9 mouse cellular contexts compared by ENCODE assay signal in genomic region chr9:121299976-121300570, GRCm38 (mm10). TPM values are rescaled to one million over a fixed set of nuclear protein-coding genes. Genes with fewer than 3 reads are reported as not detected.
DNase-seq lines count a peak whose midpoint lies in the region; ATAC-seq and TF ChIP-seq lines count a peak whose summit lies in the region.
"Had no signal": no experiment of that assay in that cellular context is flagged by ENCODE, and none has a peak within 500 bp of the region (broad histone marks: within the 10 kb centered on the region; RNA-seq: fewer than 3 reads in every experiment).

No protein-coding gene starts in this region.

- H3K27ac ChIP-seq in heart, embryonic 11.5 days (ENCODE audit: low read depth, low read length), result no peak overlapping the region
- peak overlapping the region; percentile 67 for H3K27ac ChIP-seq in hindbrain, embryonic 13.5 days

- intact Hi-C loops in heart, postnatal 10 days (cut with DNase I), result loop anchor here (1.0 to 5.0 kb wide), 3 partner anchors 12 to 72 kb away; no protein-coding TSS in a partner anchor

- H3K4me3 ChIP-seq in heart, embryonic 11.5 days (ENCODE audit: low read depth, low read length), result no peak overlapping the region
- H3K4me3 ChIP-seq in hindbrain, embryonic 13.5 days, result peak overlapping the region; percentile 89
- H3K4me3 ChIP-seq in myocyte, result peak overlapping the region; percentile 80

- no peaks in the 10 kb centered on the region for H3K36me3 ChIP-seq in heart, embryonic 11.5 days (ENCODE audit: control insufficient read depth, insufficient read depth, low read length)
- H3K36me3 ChIP-seq in hindbrain, embryonic 13.5 days, result no peaks in the 10 kb centered on the region
- H3K36me3 ChIP-seq in myocyte (ENCODE audit: control insufficient read depth, insufficient read depth), result peaks cover 10% of the 10 kb centered on the region

- H3K79me2 ChIP-seq in myocyte (ENCODE audit: control insufficient read depth, insufficient read depth), result peaks cover 73% of the 10 kb centered on the region

- TF ChIP-seq POLR2A in myocyte (IDR thresholded peaks at IDR 0.05; ENCODE audit: insufficient read length, low read depth), result no peak

- WGBS in heart, embryonic 11.5 days (ENCODE audit: insufficient replicate concordance), result 70% methylated on average over 19 of the region's 19 CpGs
- 16% methylated on average over 19 of the region's 19 CpGs for WGBS in hindbrain, embryonic 13.5 days

- peaks cover 29% of the 10 kb centered on the region for H3K4me1 ChIP-seq in heart, embryonic 11.5 days (ENCODE audit: control insufficient read depth, insufficient read depth, low read length)
- peaks cover 61% of the 10 kb centered on the region for H3K4me1 ChIP-seq in hindbrain, embryonic 13.5 days (replicated peaks)

- peak overlapping the region; percentile 11 for H3K4me2 ChIP-seq in heart, embryonic 11.5 days
- peak overlapping the region; percentile 90 for H3K4me2 ChIP-seq in hindbrain, embryonic 13.5 days
- H3K4me2 ChIP-seq in myocyte (ENCODE audit: low read depth), result peak overlapping the region; percentile 80

- no peak overlapping the region for H3ac ChIP-seq in myocyte (ENCODE audit: control insufficient read depth, insufficient read length)

- H3K9me3 ChIP-seq in heart, embryonic 11.5 days (replicated peaks; ENCODE audit: control insufficient read depth, low read length), result no peaks in the 10 kb centered on the region
- H3K9me3 ChIP-seq in hindbrain, embryonic 13.5 days, result no peaks in the 10 kb centered on the region

- no peak for ATAC-seq in heart, embryonic 11.5 days (replicated peaks; ENCODE audit: insufficient number of reproducible peaks, low FRiP score, low TSS enrichment)
- ATAC-seq in hindbrain, embryonic 13.5 days (ENCODE audit: low FRiP score), result no peak
- ATAC-seq in megakaryocyte progenitor cell, adult 5-6 weeks (replicated peaks; ENCODE audit: poor library complexity), result no peak

- 0 out of 2 replicates have a peak overlapping the region, but pooled peaks have one; percentile 3 for H3K9ac ChIP-seq in heart, embryonic 11.5 days (ENCODE audit: low read depth, low read length)
- peak overlapping the region; percentile 65 for H3K9ac ChIP-seq in hindbrain, embryonic 13.5 days

- no peaks in the 10 kb centered on the region; the same call in 1 of the 2 replicates for H3K27me3 ChIP-seq in heart, embryonic 11.5 days (ENCODE audit: control insufficient read depth, insufficient read depth, low read length)
- H3K27me3 ChIP-seq in hindbrain, embryonic 13.5 days, result no peaks in the 10 kb centered on the region
- no peaks in the 10 kb centered on the region for H3K27me3 ChIP-seq in myocyte (ENCODE audit: control insufficient read depth, insufficient read depth, insufficient read length)

- no peak for DNase-seq in heart, postnatal 10 days
- DNase-seq in embryo, embryonic 11 days, result peak; percentile 67
- no peak for DNase-seq in T-cell, adult 2 months (ENCODE audit: low spot score)
- DNase-seq in frontal cortex, postnatal 10 days (ENCODE audit: low spot score in 2 of 2), result no peak
- DNase-seq: gastrocnemius, postnatal 25 days had no signal

TF ChIP-seq in myocyte, 11 proteins besides CTCF, POLR2A, EP300 and RAD21:
- TF ChIP-seq TCF12 (IDR thresholded peaks at IDR 0.05; ENCODE audit: insufficient read depth, poor library complexity, severe bottlenecking) (no peak), E2F4 (IDR thresholded peaks at IDR 0.05; ENCODE audit: insufficient read depth) (no peak), POLR2AphosphoS2 (IDR thresholded peaks at IDR 0.05; ENCODE audit: insufficient read length, low read depth) (no peak), USF1 (IDR thresholded peaks at IDR 0.05; ENCODE audit: low read depth) (no peak), MAX (IDR thresholded peaks at IDR 0.05; ENCODE audit: low read depth) (no peak), REST (IDR thresholded peaks at IDR 0.05; ENCODE audit: insufficient read depth, insufficient read length) (no peak)

RNA-seq across cellular contexts. Expression of gene Trak1, which starts 2.8 kb away (rescaled TPM):
- 21.3 and 27.2 TPM in 2 replicates for polyA plus RNA-seq in heart, embryonic 11.5 days (2014; fragmentation: Nextera tagmentation; extraction: Ambion mirVana)
- 100 to 1,000 TPM; 334 to 336 TPM for total RNA-seq in heart, postnatal 10 days (2021)
- 43.0 and 46.2 TPM in 2 replicates for polyA plus RNA-seq in hindbrain, embryonic 13.5 days (2015; fragmentation: Nextera tagmentation; extraction: Ambion mirVana)
- 60.8 TPM for polyA plus RNA-seq in myocyte (2012; fragmentation: generic; extraction: Trizol)
- 30.2 and 33.4 TPM in 2 replicates for total RNA-seq in megakaryocyte progenitor cell, adult 5-6 weeks (2015)
- total RNA-seq in megakaryocyte progenitor cell, adult 5-6 weeks (2017), result 21.0 and 24.0 TPM in 2 replicates

RNA-seq across cellular contexts. Expression of gene Ulk4, which starts 23.1 kb away (rescaled TPM):
- polyA plus RNA-seq in heart, embryonic 11.5 days (2014; fragmentation: Nextera tagmentation; extraction: Ambion mirVana), result 101 and 106 TPM in 2 replicates
- 1 to 10 TPM in 1 of 2 experiments, under 1 TPM in 1; 0.74 to 1.4 TPM for total RNA-seq in heart, postnatal 10 days (2021)
- 106 and 109 TPM in 2 replicates for polyA plus RNA-seq in hindbrain, embryonic 13.5 days (2015; fragmentation: Nextera tagmentation; extraction: Ambion mirVana)
- 0.85 TPM for polyA plus RNA-seq in myocyte (2012; fragmentation: generic; extraction: Trizol)
- total RNA-seq in megakaryocyte progenitor cell, adult 5-6 weeks (2015), result 0.25 and 0.68 TPM in 2 replicates
- 2.8 and 4.7 TPM in 2 replicates for total RNA-seq in megakaryocyte progenitor cell, adult 5-6 weeks (2017)

Comparison
In these comparisons a context has a peak if more than half of its experiments do, and no peak if none do; other contexts are left out.
1. H3K4me2 ChIP-seq: peak in every context shown above with its lines; median percentile 90 in hindbrain, embryonic 13.5 days; 80 in myocyte; 11 in heart, embryonic 11.5 days.
2. RNA of gene Ulk4, which starts 23.1 kb away (polyA plus RNA-seq): 106 to 109 TPM in hindbrain, embryonic 13.5 days and 101 to 106 TPM in heart, embryonic 11.5 days; 0.85 TPM in myocyte (single experiment); every median in the first group is over 10 times any median in the second.